Mouse (Mus musculus): ENCODE results near the gene Kdm5a.

Gene Kdm5a

GRCm38 (mm10) chr6:120472455-120473140, 108.7 kb downstream of the Kdm5a start:
- no peak for DNase-seq

DNA sequence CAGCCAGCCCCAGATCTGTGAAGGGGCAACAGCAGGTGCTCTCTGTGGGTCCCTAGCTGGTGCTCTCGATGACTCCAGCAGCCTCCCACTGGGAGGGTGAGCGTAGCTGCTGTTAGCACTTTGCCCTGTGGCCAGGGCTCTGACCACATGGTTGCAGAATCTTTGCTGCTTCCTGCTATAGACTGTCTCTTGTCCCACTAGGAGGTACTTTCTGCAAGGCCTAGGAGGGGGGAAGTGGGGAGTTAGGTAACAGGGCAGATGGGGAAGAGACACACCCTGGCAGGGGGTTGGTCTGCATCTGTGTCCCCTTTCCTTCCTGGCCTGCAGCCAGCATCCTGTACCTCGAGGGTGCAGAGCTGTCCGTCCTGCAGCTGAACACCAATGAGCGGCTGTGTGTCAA, 109.5 kb downstream of the Kdm5a start:
- DNase-seq: peak; percentile 51

GRCm38 (mm10) chr6:120475288-120475687, 111.4 kb downstream of the Kdm5a start:
- DNase-seq: peak; percentile 34

DNA sequence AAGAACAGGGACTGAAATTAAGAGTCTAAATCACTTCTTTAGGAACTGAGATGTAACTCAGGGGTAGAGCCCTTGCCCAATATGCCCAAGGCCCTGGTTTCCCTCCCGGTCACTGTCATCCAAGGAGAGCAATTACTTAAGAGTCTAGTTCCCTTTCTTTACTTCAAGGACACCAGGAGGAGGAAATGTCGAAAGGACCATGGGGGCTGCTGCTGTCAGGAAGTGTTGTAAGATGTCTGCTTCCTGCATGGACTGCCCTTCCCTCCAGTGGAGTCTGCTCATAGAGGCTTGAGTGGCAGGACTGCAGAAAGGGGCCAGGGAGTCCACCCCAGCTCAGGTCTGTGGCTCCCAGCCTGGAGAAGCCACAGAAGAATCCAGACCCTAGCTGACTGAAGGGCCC, 115.4 kb downstream of the Kdm5a start:
- DNase-seq: no peak

GRCm38 (mm10) chr6:120480361-120480760, 116.4 kb downstream of the Kdm5a start:
- DNase-seq: no peak

DNA sequence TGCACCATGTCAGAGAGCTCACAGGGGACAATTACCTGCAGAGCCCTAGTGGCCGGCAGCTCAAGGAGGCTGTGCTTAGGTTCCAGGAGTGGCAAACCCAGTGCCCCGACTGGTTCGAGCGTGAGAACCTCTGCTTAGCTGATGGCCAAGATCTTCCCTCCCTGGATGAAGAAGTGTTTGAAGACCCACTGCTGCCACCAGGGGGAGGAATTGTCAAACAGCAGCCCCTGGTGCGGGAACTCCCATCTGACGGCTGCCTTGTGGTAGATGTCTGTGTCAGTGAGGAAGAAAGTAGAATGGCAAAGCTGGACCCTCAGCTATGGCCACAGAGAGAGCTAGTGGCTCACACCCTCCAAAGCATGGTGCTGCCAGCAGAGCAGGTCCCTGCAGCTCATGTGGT, 117.6 kb downstream of the Kdm5a start:
- DNase-seq: peak; percentile 46

DNA sequence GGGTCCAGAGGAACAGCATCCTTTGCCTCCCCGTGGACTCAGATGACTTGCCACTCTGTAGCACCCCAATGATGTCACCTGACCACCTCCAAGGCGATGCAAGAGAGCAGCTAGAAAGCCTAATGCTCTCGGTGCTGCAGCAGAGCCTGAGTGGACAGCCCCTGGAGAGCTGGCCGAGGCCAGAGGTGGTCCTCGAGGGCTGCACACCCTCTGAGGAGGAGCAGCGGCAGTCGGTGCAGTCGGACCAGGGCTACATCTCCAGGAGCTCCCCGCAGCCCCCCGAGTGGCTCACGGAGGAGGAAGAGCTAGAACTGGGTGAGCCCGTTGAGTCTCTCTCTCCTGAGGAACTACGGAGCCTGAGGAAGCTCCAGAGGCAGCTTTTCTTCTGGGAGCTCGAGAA, 118.1 kb downstream of the Kdm5a start:
- DNase-seq: no peak

GRCm38 (mm10) chr6:120482756-120483155, 118.8 kb downstream of the Kdm5a start:
- DNase-seq: no peak

DNA sequence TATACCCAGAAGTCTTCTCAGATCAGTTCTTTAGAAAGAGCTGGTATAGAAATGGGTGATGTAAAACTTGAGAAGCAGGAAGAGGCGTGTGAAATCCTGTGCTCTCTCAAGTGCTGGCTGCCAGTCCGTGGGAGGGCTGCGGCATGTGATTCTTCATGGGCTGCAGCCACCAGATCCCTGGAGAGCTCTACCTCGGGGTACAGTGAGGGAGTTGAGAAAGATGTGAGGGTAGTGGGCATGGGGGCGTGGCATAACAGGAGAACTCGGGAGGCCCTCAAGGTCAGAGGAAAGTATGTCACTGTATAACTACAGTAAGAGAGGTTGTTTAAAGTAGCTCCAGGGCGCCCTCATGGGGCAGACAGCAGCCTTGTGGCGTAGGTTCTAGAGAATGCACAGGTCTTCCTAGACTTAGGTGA, 119.3 kb downstream of the Kdm5a start:
- peak; percentile 67 for DNase-seq

GRCm38 (mm10) chr6:120485038-120485437, 121.1 kb downstream of the Kdm5a start:
- DNase-seq: no peak

- no peak for DNase-seq
Measured at GRCm38 (mm10) chr6:120486051-120486510, 122.2 kb downstream of the Kdm5a start.

DNA sequence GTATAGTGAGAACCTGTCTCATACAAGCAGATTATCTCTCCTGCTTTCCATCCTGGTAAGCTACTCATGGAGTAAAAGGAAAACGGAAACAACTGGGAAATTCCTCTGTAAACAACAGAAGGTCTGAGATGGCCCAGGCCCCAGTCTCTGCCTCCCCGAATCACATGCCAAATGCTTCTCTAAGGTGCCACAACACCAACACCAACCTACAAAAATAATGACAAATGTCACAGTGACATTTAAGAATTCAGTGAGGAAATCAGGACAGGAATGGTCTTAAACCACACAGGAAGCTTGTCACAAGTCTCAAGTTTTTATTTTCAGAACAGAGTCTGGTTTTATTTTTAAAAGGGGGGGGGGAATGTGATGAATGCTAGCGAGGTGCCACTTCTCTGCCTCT, 124.7 kb downstream of the Kdm5a start:
- no peak for DNase-seq

DNA sequence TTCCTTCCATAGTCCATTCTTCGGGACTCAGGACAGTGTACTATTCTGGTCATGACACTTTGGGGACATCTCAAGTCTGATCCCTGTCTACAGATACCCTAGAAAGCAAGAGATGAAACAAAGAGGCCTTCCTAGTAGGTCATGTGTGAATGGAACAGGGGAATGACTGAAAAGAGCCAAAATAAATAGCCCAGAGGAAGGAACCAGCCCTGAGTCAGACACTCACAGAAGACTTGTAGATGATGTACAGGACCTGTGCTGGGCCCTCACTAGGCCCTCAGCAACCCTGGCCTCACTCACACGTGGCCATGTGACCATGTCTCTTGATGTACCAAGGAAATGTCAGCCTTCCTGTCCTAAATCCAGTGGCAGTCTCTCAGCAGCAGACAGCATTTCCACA, 125.5 kb downstream of the Kdm5a start:
- no peak for DNase-seq

GRCm38 (mm10) chr6:120491064-120491463, 127.1 kb downstream of the Kdm5a start:
- no peak for DNase-seq

DNA sequence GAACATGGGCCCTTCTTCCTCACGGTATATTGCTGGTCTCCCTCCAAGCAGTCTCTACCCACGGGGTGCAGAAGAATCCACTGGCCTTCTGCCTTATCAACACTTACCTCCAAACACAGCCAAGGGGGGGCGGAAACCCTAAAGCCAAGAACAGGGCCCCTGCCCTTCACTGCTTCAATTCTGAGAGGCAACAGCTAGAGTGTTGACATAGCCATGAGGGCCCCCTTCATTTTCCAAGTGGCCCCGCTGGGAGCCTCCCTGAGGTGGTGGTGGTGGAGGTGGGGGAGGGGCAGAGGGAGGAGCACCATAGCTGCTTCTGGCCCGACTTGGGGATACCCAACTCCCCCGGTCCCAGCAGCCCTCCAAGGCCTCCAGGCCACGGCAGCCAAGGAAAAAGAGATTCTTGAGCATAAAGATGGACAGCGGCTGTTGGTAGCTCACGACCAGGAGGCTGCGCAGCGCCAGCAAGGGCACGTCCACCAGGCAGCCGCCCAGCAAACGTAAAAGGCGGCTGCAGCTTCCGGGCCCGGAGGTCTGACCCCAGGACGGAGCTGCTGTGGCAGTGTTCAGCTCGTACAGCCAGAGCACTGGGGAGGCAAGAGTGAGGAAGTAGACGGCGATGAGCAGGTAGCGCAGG, 128.1 kb downstream of the Kdm5a start:
- DNase-seq: peak; percentile 21

- DNase-seq: peak; percentile 56
Measured at GRCm38 (mm10) chr6:120492499-120493373, 128.8 kb downstream of the Kdm5a start.

DNA sequence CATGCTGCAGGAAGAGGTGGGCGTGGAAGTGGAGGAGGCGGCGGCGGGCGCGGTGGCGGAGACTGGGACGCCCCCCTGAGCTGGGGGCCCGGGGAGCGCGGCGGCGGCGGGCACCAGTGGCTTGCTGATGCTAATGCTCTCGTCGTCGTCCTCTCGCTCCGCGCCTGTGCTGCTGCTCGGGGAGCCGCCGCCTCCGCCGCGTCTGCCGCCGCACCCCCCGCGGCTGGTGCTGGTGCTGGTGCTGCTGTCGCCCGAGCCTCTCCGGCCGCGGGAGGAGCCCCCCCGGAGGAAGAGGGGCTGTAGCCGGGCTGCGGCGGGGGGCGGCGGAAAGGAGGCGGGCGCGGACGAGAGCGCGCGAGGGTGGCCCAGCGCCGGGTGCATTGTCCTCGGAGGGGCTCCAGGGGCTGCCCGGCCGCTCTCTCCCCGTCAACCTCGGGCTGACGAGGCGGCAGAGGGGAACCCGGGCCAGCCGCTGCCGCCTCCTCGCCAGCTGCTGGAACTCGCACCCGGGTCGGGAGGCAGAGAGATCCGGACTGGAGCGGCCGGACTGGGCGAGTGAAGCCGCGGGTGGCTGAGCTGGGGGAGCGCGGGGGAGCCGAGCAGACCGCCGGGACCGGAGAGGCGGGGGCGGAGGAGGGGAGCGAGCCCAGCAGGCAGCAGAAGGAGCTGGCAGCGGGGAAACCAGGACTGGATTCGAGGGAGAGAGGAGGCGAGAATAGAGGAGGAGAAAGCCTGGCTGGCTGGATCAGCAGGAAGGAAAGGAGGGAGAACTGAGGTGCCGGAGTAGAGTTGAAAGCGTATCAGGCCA, 129.7 kb downstream of the Kdm5a start, which contains the start of gene Tmem121b:
TSS of gene Tmem121b (minus strand) at position 434 of the 808 bp plus-strand sequence.
- peak; percentile 84 for DNase-seq

Measured in kidney, postnatal 10 days (tissue).